Mouse (Mus musculus): Measurements from ENCODE around the gene Tfpi. TPM values are rescaled to one million over a fixed set of nuclear protein-coding genes. Genes with fewer than 3 reads are reported as not detected.

Tfpi gene
- total and polyA plus RNA-seq, 2 experiments from 2014 or later, result 11.7 to 16.2 TPM

DNA sequence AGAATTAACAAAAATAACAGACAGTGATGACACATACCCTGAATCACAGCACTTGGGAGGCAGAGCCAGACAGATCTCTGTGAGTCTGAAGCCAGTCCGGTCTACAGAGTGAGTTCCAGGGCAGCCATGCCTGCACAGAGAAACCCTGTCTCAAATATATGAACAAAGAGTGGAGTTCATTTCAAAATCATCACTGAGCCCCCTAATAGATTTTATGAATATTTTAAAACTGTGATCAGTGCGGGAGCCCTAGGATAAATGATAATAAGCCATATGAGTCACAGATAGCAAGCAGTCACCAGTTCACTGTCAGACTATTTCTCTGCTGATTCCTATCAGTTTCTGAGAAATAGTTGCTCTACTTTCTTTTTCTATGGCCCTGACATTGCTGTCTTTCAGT, 17.1 kb upstream of the Tfpi start:
- DNase-seq, result no peak
- TF ChIP-seq CTCF (IDR thresholded peaks at IDR 0.05; ENCODE audit: low read depth), result no peak
- 97% methylated on average over 2 of the region's 2 CpGs for WGBS
- H3K4me3 ChIP-seq (ENCODE audit: low read depth, low read length), result no peak overlapping the region
- no peak for ATAC-seq
- H3K4me2 ChIP-seq (ENCODE audit: low read depth), result no peak overlapping the region
- no peaks in the 10 kb centered on the region for H3K9me3 ChIP-seq (ENCODE audit: low read length)
- no peaks in the 10 kb centered on the region for H3K36me3 ChIP-seq (ENCODE audit: insufficient read depth)
- H3K27ac ChIP-seq (ENCODE audit: low read depth, low read length), result no peak overlapping the region
- H3K4me1 ChIP-seq (ENCODE audit: insufficient read depth), result no peaks in the 10 kb centered on the region
- H3K9ac ChIP-seq, result no peak overlapping the region
- H3K27me3 ChIP-seq (ENCODE audit: insufficient read depth, low read length), result no peaks in the 10 kb centered on the region

DNA sequence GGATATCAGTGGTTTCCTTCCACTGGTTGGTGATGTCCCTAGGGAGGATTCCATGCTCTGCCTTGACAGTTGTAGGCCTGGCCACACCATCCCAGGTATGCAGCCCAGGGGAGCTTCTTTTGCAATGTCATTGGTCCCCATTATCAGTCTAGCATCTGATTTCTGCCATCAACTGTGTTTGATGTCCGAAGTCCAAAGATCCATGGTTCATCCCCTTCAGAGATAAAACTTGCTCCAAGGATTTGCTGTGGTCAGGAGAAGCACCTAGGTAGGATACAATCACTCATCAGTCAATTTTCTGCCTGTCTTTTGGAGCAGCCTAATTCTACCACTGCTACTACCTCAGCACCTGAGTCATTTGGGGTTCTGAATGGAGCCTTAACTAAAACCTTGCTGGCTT, 15.1 kb upstream of the Tfpi start:
- no peak overlapping the region for H3K9ac ChIP-seq
- H3K27me3 ChIP-seq (ENCODE audit: insufficient read depth, low read length), result no peaks in the 10 kb centered on the region
- TF ChIP-seq CTCF (IDR thresholded peaks at IDR 0.05; ENCODE audit: low read depth), result no peak
- H3K27ac ChIP-seq (ENCODE audit: low read depth, low read length), result no peak overlapping the region
- no peaks in the 10 kb centered on the region for H3K9me3 ChIP-seq (ENCODE audit: low read length)
- no peak for ATAC-seq
- DNase-seq, result no peak
- WGBS, result 83% methylated on average over 1 of the region's 1 CpGs
- no peak overlapping the region for H3K4me3 ChIP-seq (ENCODE audit: low read depth, low read length)
- H3K36me3 ChIP-seq (ENCODE audit: insufficient read depth), result no peaks in the 10 kb centered on the region
- H3K4me1 ChIP-seq (ENCODE audit: insufficient read depth), result no peaks in the 10 kb centered on the region
- H3K4me2 ChIP-seq (ENCODE audit: low read depth), result no peak overlapping the region

DNA sequence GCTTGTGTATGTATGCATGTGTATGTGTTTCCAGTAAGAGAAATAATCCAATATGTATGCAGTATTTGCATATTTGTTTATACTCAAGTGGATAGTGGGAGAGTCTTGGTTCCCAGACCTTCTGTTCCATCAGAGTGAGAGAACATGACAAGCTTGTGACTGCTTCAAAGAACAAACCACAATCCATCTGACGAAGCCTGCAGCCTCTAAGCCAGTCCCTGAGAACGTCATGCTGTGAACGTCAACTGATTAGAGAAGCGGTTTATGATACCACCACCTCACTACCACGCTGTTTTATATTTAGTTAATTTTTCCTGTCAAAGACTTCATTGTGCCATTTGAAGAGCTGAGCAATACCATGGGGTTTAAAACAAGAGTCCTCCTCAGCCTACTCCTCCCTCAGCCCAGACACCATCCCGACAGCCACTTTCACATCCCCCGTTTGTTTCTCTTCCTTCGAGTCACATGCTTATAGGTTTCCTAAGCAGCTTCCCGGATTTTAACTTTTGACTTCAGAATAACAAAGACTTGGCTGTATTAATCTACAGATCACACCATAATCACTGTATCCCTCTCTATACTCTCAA, 11.2 kb upstream of the Tfpi start:
- no peaks in the 10 kb centered on the region for H3K9me3 ChIP-seq (ENCODE audit: low read length)
- TF ChIP-seq CTCF (IDR thresholded peaks at IDR 0.05; ENCODE audit: low read depth), result no peak
- H3K4me1 ChIP-seq (ENCODE audit: insufficient read depth), result no peaks in the 10 kb centered on the region
- no peaks in the 10 kb centered on the region for H3K36me3 ChIP-seq (ENCODE audit: insufficient read depth)
- no peak for DNase-seq
- H3K4me2 ChIP-seq (ENCODE audit: low read depth), result no peak overlapping the region
- H3K4me3 ChIP-seq (ENCODE audit: low read depth, low read length), result no peak overlapping the region
- ATAC-seq, result no peak
- no peak overlapping the region for H3K27ac ChIP-seq (ENCODE audit: low read depth, low read length)
- no peak overlapping the region for H3K9ac ChIP-seq
- 67% methylated on average over 9 of the region's 9 CpGs for WGBS
- no peaks in the 10 kb centered on the region for H3K27me3 ChIP-seq (ENCODE audit: insufficient read depth, low read length)

DNA sequence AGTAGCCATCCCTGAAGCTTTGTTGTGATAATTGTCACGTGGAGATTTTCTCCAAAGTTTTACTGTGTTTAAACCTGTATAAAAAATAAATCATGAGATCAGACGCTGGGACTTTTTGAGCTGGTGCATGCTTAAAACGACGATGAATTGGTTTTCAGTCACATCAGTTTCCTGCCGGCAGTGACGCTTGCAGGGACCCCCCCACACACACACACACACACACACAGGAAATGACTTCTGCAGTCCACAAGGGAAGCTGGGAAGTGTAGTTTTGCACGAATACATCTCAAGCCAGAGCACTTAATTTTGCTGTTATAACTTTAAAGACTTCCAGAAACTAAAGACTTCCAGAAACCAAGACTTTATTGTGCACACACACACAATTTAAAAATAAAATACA, 5.3 kb upstream of the Tfpi start:
- 50% methylated on average over 7 of the region's 7 CpGs for WGBS
- Histone ChIP-seq H3K36me3 (ENCODE audit: insufficient read depth) (no peaks in the 10 kb centered on the region), H3K27ac (ENCODE audit: low read depth, low read length) (no peak overlapping the region), H3K4me1 (ENCODE audit: insufficient read depth) (no peaks in the 10 kb centered on the region), H3K27me3 (ENCODE audit: insufficient read depth, low read length) (no peaks in the 10 kb centered on the region), H3K4me2 (ENCODE audit: low read depth) (peak overlapping the region; percentile 21; the same call in 1 of the 2 replicates), H3K4me3 (ENCODE audit: low read depth, low read length) (0 out of 2 replicates have a peak overlapping the region, but pooled peaks have one; percentile 9), H3K9me3 (ENCODE audit: low read length) (no peaks in the 10 kb centered on the region), H3K9ac (no peak overlapping the region)
- TF ChIP-seq CTCF (IDR thresholded peaks at IDR 0.05; ENCODE audit: low read depth), result no peak
- DNase-seq (peak; percentile 50), ATAC-seq (peak; percentile 93)

DNA sequence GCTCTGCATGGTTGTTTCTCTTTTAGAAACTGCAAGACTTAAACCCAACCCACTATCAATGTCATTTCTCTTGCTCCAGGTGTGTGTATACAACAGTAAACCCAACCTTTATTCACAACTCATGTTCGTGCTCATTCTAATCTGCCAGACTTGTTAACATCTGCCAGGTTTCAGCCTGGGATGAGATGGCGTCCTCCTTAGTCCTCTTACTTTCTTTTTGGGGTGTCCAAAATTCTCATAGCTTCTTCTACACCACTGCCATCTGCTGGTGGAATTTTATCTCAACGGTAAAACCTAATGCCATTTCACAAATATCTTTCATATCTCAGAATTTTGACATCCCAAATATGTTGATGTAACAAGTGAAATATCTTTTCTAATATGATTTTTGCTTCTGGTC, 2.5 kb upstream of the Tfpi start:
- H3K36me3 ChIP-seq (ENCODE audit: insufficient read depth), result no peaks in the 10 kb centered on the region
- no peak overlapping the region for H3K4me3 ChIP-seq (ENCODE audit: low read depth, low read length)
- WGBS, result 38% methylated on average over 3 of the region's 3 CpGs
- peak; percentile 45 for DNase-seq
- no peaks in the 10 kb centered on the region for H3K27me3 ChIP-seq (ENCODE audit: insufficient read depth, low read length)
- no peak overlapping the region for H3K27ac ChIP-seq (ENCODE audit: low read depth, low read length)
- no peak for ATAC-seq
- TF ChIP-seq CTCF (IDR thresholded peaks at IDR 0.05; ENCODE audit: low read depth), result peak; percentile 57
- H3K9me3 ChIP-seq (ENCODE audit: low read length), result no peaks in the 10 kb centered on the region
- H3K4me2 ChIP-seq (ENCODE audit: low read depth), result no peak overlapping the region
- H3K9ac ChIP-seq, result no peak overlapping the region
- no peaks in the 10 kb centered on the region for H3K4me1 ChIP-seq (ENCODE audit: insufficient read depth)

DNA sequence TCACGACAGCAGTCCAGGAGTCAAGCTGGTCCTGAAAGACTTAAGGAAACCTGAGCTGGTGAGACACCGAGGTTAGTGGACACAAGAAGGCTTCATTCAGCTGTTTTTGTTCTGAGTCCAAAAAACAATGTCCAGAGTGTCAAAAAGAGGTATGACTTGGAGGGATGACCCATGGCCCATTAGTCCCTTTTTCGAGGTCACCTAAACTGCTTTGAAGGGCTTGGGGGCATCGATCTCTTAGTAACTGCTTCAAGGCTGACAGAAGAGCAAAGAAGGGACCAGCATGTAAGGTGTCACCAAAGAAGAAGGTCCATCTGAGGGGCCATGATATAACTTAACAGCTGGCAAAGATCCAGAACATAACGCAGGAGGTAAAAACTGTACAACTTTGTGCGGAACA, 1.2 kb upstream of the Tfpi start:
- Histone ChIP-seq H3K36me3 (ENCODE audit: insufficient read depth) (no peaks in the 10 kb centered on the region), H3K4me3 (ENCODE audit: low read depth, low read length) (no peak overlapping the region), H3K9me3 (ENCODE audit: low read length) (no peaks in the 10 kb centered on the region), H3K4me2 (ENCODE audit: low read depth) (no peak overlapping the region), H3K9ac (no peak overlapping the region), H3K4me1 (ENCODE audit: insufficient read depth) (no peaks in the 10 kb centered on the region), H3K27me3 (ENCODE audit: insufficient read depth, low read length) (no peaks in the 10 kb centered on the region), H3K27ac (ENCODE audit: low read depth, low read length) (no peak overlapping the region)
- WGBS, result 91% methylated on average over 6 of the region's 6 CpGs
- ATAC-seq (no peak), DNase-seq (no peak)
- no peak for TF ChIP-seq CTCF (IDR thresholded peaks at IDR 0.05; ENCODE audit: low read depth)

DNA sequence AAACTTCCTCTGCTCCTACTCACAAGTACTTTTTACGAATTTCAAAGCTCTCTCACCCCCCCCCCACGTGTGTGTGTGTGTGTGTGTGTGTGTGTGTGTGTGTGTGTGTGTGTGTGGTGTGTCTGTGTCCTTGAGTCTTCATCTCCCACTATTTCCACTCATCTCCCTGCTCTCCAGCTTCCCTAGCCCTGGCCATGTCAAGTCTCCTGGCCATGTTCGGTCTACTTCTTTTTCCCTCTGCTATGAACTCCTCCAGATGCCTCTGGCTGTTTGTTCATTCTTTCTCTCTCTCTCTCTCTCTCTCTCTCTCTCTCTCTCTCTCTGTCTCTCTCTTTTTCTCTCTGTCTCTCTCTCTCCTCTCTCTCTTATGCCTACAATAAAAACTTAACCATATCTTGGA, 444 bp downstream of the Tfpi start:
- ATAC-seq, result no peak
- Histone ChIP-seq H3K4me1 (ENCODE audit: insufficient read depth) (no peaks in the 10 kb centered on the region), H3K27ac (ENCODE audit: low read depth, low read length) (no peak overlapping the region), H3K9ac (no peak overlapping the region), H3K9me3 (ENCODE audit: low read length) (no peaks in the 10 kb centered on the region), H3K4me3 (ENCODE audit: low read depth, low read length) (no peak overlapping the region), H3K4me2 (ENCODE audit: low read depth) (no peak overlapping the region), H3K27me3 (ENCODE audit: insufficient read depth, low read length) (no peaks in the 10 kb centered on the region), H3K36me3 (ENCODE audit: insufficient read depth) (no peaks in the 10 kb centered on the region)
- no peak for TF ChIP-seq CTCF (IDR thresholded peaks at IDR 0.05; ENCODE audit: low read depth)
- DNase-seq, result no peak
- WGBS, result 64% methylated on average over 3 of the region's 3 CpGs
